Mouse (Mus musculus): ENCODE results near the gene Ablim2. TPM values are rescaled to one million over a fixed set of nuclear protein-coding genes. Genes with fewer than 3 reads are reported as not detected.
A peak's percentile ranks its signal among the peaks of the same experiment; 100 is the strongest.

Ablim2 gene
- total RNA-seq, 1 experiment: 1.6 TPM

GRCm38 (mm10) chr5:35882391-35882790, 124.7 kb downstream of the Ablim2 start:
- H3K36me3 ChIP-seq (ENCODE audit: control insufficient read depth, insufficient read depth, low read length, poor library complexity, severe bottlenecking): no peaks in the 10 kb centered on the region
- peaks cover 0 to 3% of the 10 kb centered on the region in 2 experiments; a peak in 1 of 4 replicates for H3K4me1 ChIP-seq (ENCODE audit: control insufficient read depth in 2 of 2, insufficient read depth in 2 of 2, low read length in 2 of 2, poor library complexity in 1 of 2)
- in situ Hi-C loops (cut with MboI; ENCODE audit: low sequenced_read_pairs in 2 of 2, unreplicated experiment in 2 of 2): no loop called here
- DNase-seq (ENCODE audit: low read depth, low spot score): no peak
- TF ChIP-seq HCFC1 (IDR thresholded peaks at IDR 0.05; ENCODE audit: borderline replicate concordance, insufficient read depth, low read length) (no peak), MAFK (IDR thresholded peaks at IDR 0.05; ENCODE audit: insufficient read depth, low read depth, low read length) (no peak), CHD2 (IDR thresholded peaks at IDR 0.05; ENCODE audit: low read depth, low read length) (no peak), ZNF384 (IDR thresholded peaks at IDR 0.05; ENCODE audit: low read depth, low read length) (no peak), ZC3H11A (IDR thresholded peaks at IDR 0.05; ENCODE audit: borderline replicate concordance, low read depth, low read length) (no peak)
- H3K9ac ChIP-seq (ENCODE audit: insufficient read depth, low read depth, low read length, poor library complexity, severe bottlenecking): no peak overlapping the region
- no peak overlapping the region for H3K4me3 ChIP-seq (ENCODE audit: insufficient read depth in 1 of 2, low read depth in 1 of 2, low read length in 2 of 2, poor library complexity in 1 of 2, severe bottlenecking in 1 of 2)
- no peaks in the 10 kb centered on the region for H3K9me3 ChIP-seq (ENCODE audit: control insufficient read depth, insufficient read depth, low read depth, low read length)
- H3K27ac ChIP-seq (ENCODE audit: insufficient read depth, low read depth, low read length, poor library complexity, severe bottlenecking): no peak overlapping the region

- peak; percentile 86 for DNase-seq (ENCODE audit: low read depth, low spot score)
- H3K9ac ChIP-seq (ENCODE audit: insufficient read depth, low read depth, low read length, poor library complexity, severe bottlenecking): no peak overlapping the region; the same call in 1 of the 2 replicates
- peaks cover 0 to 3% of the 10 kb centered on the region in 2 experiments; a peak in 1 of 4 replicates for H3K4me1 ChIP-seq (ENCODE audit: control insufficient read depth in 2 of 2, insufficient read depth in 2 of 2, low read length in 2 of 2, poor library complexity in 1 of 2)
- TF ChIP-seq ZC3H11A (IDR thresholded peaks at IDR 0.05; ENCODE audit: borderline replicate concordance, low read depth, low read length): no peak
- H3K4me3 ChIP-seq (ENCODE audit: insufficient read depth in 1 of 2, low read depth in 1 of 2, low read length in 2 of 2, poor library complexity in 1 of 2, severe bottlenecking in 1 of 2): no peak overlapping the region
- no peak overlapping the region for H3K27ac ChIP-seq (ENCODE audit: insufficient read depth, low read depth, low read length, poor library complexity, severe bottlenecking)
- no peaks in the 10 kb centered on the region for H3K9me3 ChIP-seq (ENCODE audit: control insufficient read depth, insufficient read depth, low read depth, low read length)
- in situ Hi-C loops (cut with MboI; ENCODE audit: low sequenced_read_pairs in 2 of 2, unreplicated experiment in 2 of 2): no loop called here
- H3K36me3 ChIP-seq (ENCODE audit: control insufficient read depth, insufficient read depth, low read length, poor library complexity, severe bottlenecking): no peaks in the 10 kb centered on the region
These were observed 126.6 kb downstream of the Ablim2 start for GRCm38 (mm10) chr5:35884262-35884661.

- H3K9ac ChIP-seq (ENCODE audit: insufficient read depth, low read depth, low read length, poor library complexity, severe bottlenecking): no peak overlapping the region
- H3K36me3 ChIP-seq (ENCODE audit: control insufficient read depth, insufficient read depth, low read length, poor library complexity, severe bottlenecking): no peaks in the 10 kb centered on the region
- no peak overlapping the region for H3K27ac ChIP-seq (ENCODE audit: insufficient read depth, low read depth, low read length, poor library complexity, severe bottlenecking)
- DNase-seq (ENCODE audit: low read depth, low spot score): no peak
- peaks cover 0 to 3% of the 10 kb centered on the region in 2 experiments; a peak in 1 of 4 replicates for H3K4me1 ChIP-seq (ENCODE audit: control insufficient read depth in 2 of 2, insufficient read depth in 2 of 2, low read length in 2 of 2, poor library complexity in 1 of 2)
- TF ChIP-seq ZC3H11A (IDR thresholded peaks at IDR 0.05; ENCODE audit: borderline replicate concordance, low read depth, low read length): no peak
- TF ChIP-seq ZNF384 (IDR thresholded peaks at IDR 0.05; ENCODE audit: low read depth, low read length): no peak
- TF ChIP-seq MAFK (IDR thresholded peaks at IDR 0.05; ENCODE audit: insufficient read depth, low read depth, low read length): no peak
- no peak for TF ChIP-seq HCFC1 (IDR thresholded peaks at IDR 0.05; ENCODE audit: borderline replicate concordance, insufficient read depth, low read length)
- in situ Hi-C loops (cut with MboI; ENCODE audit: low sequenced_read_pairs in 2 of 2, unreplicated experiment in 2 of 2): loop anchor here in 1 of 2 experiments (5.0 kb wide), 1 partner anchor 88 kb away; no protein-coding TSS in a partner anchor
- H3K4me3 ChIP-seq (ENCODE audit: insufficient read depth in 1 of 2, low read depth in 1 of 2, low read length in 2 of 2, poor library complexity in 1 of 2, severe bottlenecking in 1 of 2): no peak overlapping the region
- no peaks in the 10 kb centered on the region for H3K9me3 ChIP-seq (ENCODE audit: control insufficient read depth, insufficient read depth, low read depth, low read length)
These were observed 127.0 kb downstream of the Ablim2 start for GRCm38 (mm10) chr5:35884689-35885088.

- in situ Hi-C loops (cut with MboI; ENCODE audit: low sequenced_read_pairs in 2 of 2, unreplicated experiment in 2 of 2): loop anchor here in 1 of 2 experiments (5.0 kb wide), 1 partner anchor 83 kb away; no protein-coding TSS in a partner anchor
These were observed 131.3 kb downstream of the Ablim2 start for GRCm38 (mm10) chr5:35888959-35889358.

GRCm38 (mm10) chr5:35889641-35890040, 132.0 kb downstream of the Ablim2 start:
- no peaks in the 10 kb centered on the region for H3K36me3 ChIP-seq (ENCODE audit: control insufficient read depth, insufficient read depth, low read length, poor library complexity, severe bottlenecking)
- TF ChIP-seq ZNF384 (IDR thresholded peaks at IDR 0.05; ENCODE audit: low read depth, low read length) (no peak), CHD2 (IDR thresholded peaks at IDR 0.05; ENCODE audit: low read depth, low read length) (no peak), ZC3H11A (IDR thresholded peaks at IDR 0.05; ENCODE audit: borderline replicate concordance, low read depth, low read length) (no peak), HCFC1 (IDR thresholded peaks at IDR 0.05; ENCODE audit: borderline replicate concordance, insufficient read depth, low read length) (no peak), MAFK (IDR thresholded peaks at IDR 0.05; ENCODE audit: insufficient read depth, low read depth, low read length) (no peak)
- in situ Hi-C loops (cut with MboI; ENCODE audit: low sequenced_read_pairs in 2 of 2, unreplicated experiment in 2 of 2): loop anchor here in 1 of 2 experiments (5.0 kb wide), 1 partner anchor 83 kb away; no protein-coding TSS in a partner anchor
- DNase-seq (ENCODE audit: low read depth, low spot score): no peak
- peaks cover 0 to 4% of the 10 kb centered on the region in 2 experiments; a peak in 2 of 4 replicates for H3K4me1 ChIP-seq (ENCODE audit: control insufficient read depth in 2 of 2, insufficient read depth in 2 of 2, low read length in 2 of 2, poor library complexity in 1 of 2)
- no peaks in the 10 kb centered on the region for H3K9me3 ChIP-seq (ENCODE audit: control insufficient read depth, insufficient read depth, low read depth, low read length)
- H3K9ac ChIP-seq (ENCODE audit: insufficient read depth, low read depth, low read length, poor library complexity, severe bottlenecking): no peak overlapping the region
- H3K27ac ChIP-seq (ENCODE audit: insufficient read depth, low read depth, low read length, poor library complexity, severe bottlenecking): no peak overlapping the region
- no peak overlapping the region for H3K4me3 ChIP-seq (ENCODE audit: insufficient read depth in 1 of 2, low read depth in 1 of 2, low read length in 2 of 2, poor library complexity in 1 of 2, severe bottlenecking in 1 of 2)

More at GRCm38 (mm10) chr5:35888959-35889358, 131.3 kb downstream of the Ablim2 start:
- no peak overlapping the region for H3K27ac ChIP-seq (ENCODE audit: insufficient read depth, low read depth, low read length, poor library complexity, severe bottlenecking)
- H3K4me1 ChIP-seq (ENCODE audit: control insufficient read depth in 2 of 2, insufficient read depth in 2 of 2, low read length in 2 of 2, poor library complexity in 1 of 2): no peaks in the 10 kb centered on the region; a peak in 2 of 4 replicates
- DNase-seq (ENCODE audit: low read depth, low spot score): no peak
- H3K4me3 ChIP-seq (ENCODE audit: insufficient read depth in 1 of 2, low read depth in 1 of 2, low read length in 2 of 2, poor library complexity in 1 of 2, severe bottlenecking in 1 of 2): no peak overlapping the region
- H3K9me3 ChIP-seq (ENCODE audit: control insufficient read depth, insufficient read depth, low read depth, low read length): no peaks in the 10 kb centered on the region
- no peak overlapping the region for H3K9ac ChIP-seq (ENCODE audit: insufficient read depth, low read depth, low read length, poor library complexity, severe bottlenecking)
- H3K36me3 ChIP-seq (ENCODE audit: control insufficient read depth, insufficient read depth, low read length, poor library complexity, severe bottlenecking): no peaks in the 10 kb centered on the region
- TF ChIP-seq ZNF384 (IDR thresholded peaks at IDR 0.05; ENCODE audit: low read depth, low read length): no peak
- peak; percentile 55; the same call in 1 of the 2 replicates for TF ChIP-seq ZC3H11A (IDR thresholded peaks at IDR 0.05; ENCODE audit: borderline replicate concordance, low read depth, low read length)
- no peak for TF ChIP-seq CHD2 (IDR thresholded peaks at IDR 0.05; ENCODE audit: low read depth, low read length)
- TF ChIP-seq HCFC1 (IDR thresholded peaks at IDR 0.05; ENCODE audit: borderline replicate concordance, insufficient read depth, low read length): no peak
- no peak for TF ChIP-seq MAFK (IDR thresholded peaks at IDR 0.05; ENCODE audit: insufficient read depth, low read depth, low read length)
